Mouse (Mus musculus): ENCODE measurements at regions not wholly inside any gene's neighbourhood (a gene's known extent, or its start where the extent isn't known, plus 50 kb on each side); places are given as distances from the start of the nearest gene placed in this dataset.

DNA sequence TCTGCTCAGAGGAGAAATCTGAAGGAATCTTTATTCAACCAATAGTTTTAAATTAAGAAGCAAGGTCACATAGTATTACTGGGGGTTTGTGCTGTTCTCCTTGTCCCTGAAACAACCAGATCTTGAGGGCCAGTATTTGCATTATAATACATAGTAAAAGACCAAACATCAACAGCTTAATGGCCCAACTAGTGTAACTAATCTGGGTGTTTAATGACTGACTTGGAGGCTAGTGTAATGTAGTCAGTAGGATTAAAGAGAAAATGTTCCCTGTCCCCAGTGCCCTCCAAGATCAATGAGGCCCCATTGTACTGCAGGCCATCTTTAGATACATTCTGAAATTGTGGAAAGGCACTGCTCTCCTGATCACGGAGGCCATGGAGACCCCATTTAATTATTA is 768.2 kb upstream of the Steap1 start:
- TF ChIP-seq CTCF (IDR thresholded peaks at IDR 0.05; ENCODE audit: borderline replicate concordance, extremely low read depth, insufficient read depth, insufficient read length) (no peak), POLR2A (IDR thresholded peaks at IDR 0.05; ENCODE audit: borderline replicate concordance, extremely low read depth, insufficient read depth, insufficient read length, poor library complexity, severe bottlenecking) (no peak)

All from brain, embryonic 14.5 days (tissue).